Comparison of ENCODE assay signal across 17 mouse cellular contexts in the genomic region with DNA sequence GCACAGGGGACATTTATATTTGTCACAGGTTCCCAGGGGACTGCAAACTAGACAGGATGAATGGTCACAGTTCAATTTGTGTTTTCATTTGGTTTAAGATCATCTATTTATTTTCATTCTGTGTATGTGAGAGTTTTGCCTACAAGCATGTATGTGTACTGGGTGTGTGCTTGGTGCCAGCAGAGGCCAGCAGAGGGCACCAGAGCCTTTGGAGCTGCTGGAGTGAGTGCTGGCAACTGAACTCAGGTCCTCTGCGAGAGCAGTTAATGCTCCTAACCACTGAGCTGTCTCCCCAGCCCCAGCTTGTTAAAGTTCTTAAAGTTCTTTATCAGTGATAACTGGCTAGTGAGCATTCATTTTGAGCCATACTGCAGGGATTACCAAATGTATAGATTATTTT. TPM values are rescaled to one million over a fixed set of nuclear protein-coding genes. Genes with fewer than 3 reads are reported as not detected.
DNase-seq lines count a peak whose midpoint lies in the region; ATAC-seq and TF ChIP-seq lines count a peak whose summit lies in the region.
"Had no signal": no experiment of that assay in that cellular context is flagged by ENCODE, and none has a peak within 500 bp of the region (broad histone marks: within the 10 kb centered on the region; RNA-seq: fewer than 3 reads in every experiment).

No protein-coding gene starts in this region.

- H3K4me2 ChIP-seq in liver, embryonic 14.5 days (ENCODE audit: low read depth), result no peak overlapping the region
- no peak overlapping the region for H3K4me2 ChIP-seq in liver, embryonic 12.5 days
- H3K4me2 ChIP-seq: midbrain, embryonic 11.5 days had no signal

- peaks cover 38% of the 10 kb centered on the region for H3K36me3 ChIP-seq in liver, embryonic 14.5 days (replicated peaks; ENCODE audit: control insufficient read depth, insufficient read depth, low read depth)
- H3K36me3 ChIP-seq in liver, embryonic 12.5 days, result peaks cover 98% of the 10 kb centered on the region
- H3K36me3 ChIP-seq in E14TG2a.4 (ENCODE audit: insufficient read depth, low read length), result peaks cover 96% of the 10 kb centered on the region

- no peak overlapping the region for H3K4me3 ChIP-seq in gastrocnemius, adult 2 months
- no peak overlapping the region for H3K4me3 ChIP-seq in liver, embryonic 14.5 days (ENCODE audit: insufficient read depth in 1 of 2, low read depth in 2 of 2, low read length in 2 of 2)
- no peak overlapping the region for H3K4me3 ChIP-seq in liver, embryonic 12.5 days
- no peak overlapping the region for H3K4me3 ChIP-seq in E14TG2a.4 (replicated peaks; ENCODE audit: low read length)
- no peak overlapping the region for H3K4me3 ChIP-seq in embryonic fibroblast, embryonic 13.5 days (ENCODE audit: insufficient read depth, low read length)

- no peaks in the 10 kb centered on the region for H3K9me3 ChIP-seq in liver, embryonic 14.5 days (ENCODE audit: control insufficient read depth, low read length)
- peaks cover 6% of the 10 kb centered on the region; the same call in 1 of the 2 replicates for H3K9me3 ChIP-seq in liver, embryonic 12.5 days (replicated peaks)
- H3K9me3 ChIP-seq in E14TG2a.4 (ENCODE audit: low read length), result no peaks in the 10 kb centered on the region

- intact Hi-C loops in gastrocnemius, adult 2 months (cut with DNase I), result no loop called here

- peak; percentile 40 for TF ChIP-seq CTCF in gastrocnemius, adult 2 months (IDR thresholded peaks at IDR 0.05)
- TF ChIP-seq CTCF in liver, embryonic 14.5 days (IDR thresholded peaks at IDR 0.05; ENCODE audit: low read depth), result peak; percentile 63
- TF ChIP-seq CTCF in E14TG2a.4 (conservative IDR thresholded peaks at IDR 0.05; ENCODE audit: low read length), result peak; percentile 51
- peak; percentile 33; the same call in 1 of the 2 replicates for TF ChIP-seq CTCF in embryonic fibroblast, embryonic 13.5 days (IDR thresholded peaks at IDR 0.05; ENCODE audit: borderline replicate concordance, insufficient read depth, low read length)

- ATAC-seq in liver, embryonic 14.5 days (ENCODE audit: insufficient read depth), result no peak
- ATAC-seq in liver, embryonic 12.5 days, result no peak
- ATAC-seq: inflammation-experienced regulatory T-cells, adult 6 months had no signal

- no peak for TF ChIP-seq EP300 in liver, embryonic 14.5 days (IDR thresholded peaks at IDR 0.05; ENCODE audit: low read depth)

- no peak for TF ChIP-seq POLR2A in embryonic fibroblast, embryonic 13.5 days (IDR thresholded peaks at IDR 0.05; ENCODE audit: low read depth, low read length)

- no peak for DNase-seq in gastrocnemius, adult 2 months
- DNase-seq in gastrocnemius, postnatal 10 days, result no peak
- no peak for DNase-seq in liver, embryonic 14.5 days (ENCODE audit: low read depth in 3 of 3, low spot score in 3 of 3)
- DNase-seq in cerebellum, adult 8-10 months, result no peak
- DNase-seq in embryo, embryonic 11 days, result no peak
- DNase-seq: adrenal gland, postnatal 25 days; B cell, adult 2 months; cerebellum, adult 18-20 months; heart, adult 18-20 months; heart, postnatal 36 days; kidney, postnatal 4 days; thymus, adult 18-20 months had no signal

- H3K4me1 ChIP-seq in liver, embryonic 14.5 days (replicated peaks; ENCODE audit: control insufficient read depth in 2 of 2, insufficient read depth in 2 of 2, low read length in 1 of 2), result no peaks in the 10 kb centered on the region
- peaks cover under 1% of the 10 kb centered on the region; the same call in 1 of the 2 replicates for H3K4me1 ChIP-seq in liver, embryonic 12.5 days
- peaks cover 27% of the 10 kb centered on the region for H3K4me1 ChIP-seq in E14TG2a.4 (replicated peaks; ENCODE audit: low read depth, low read length)
- H3K4me1 ChIP-seq in embryonic fibroblast, embryonic 13.5 days (ENCODE audit: control insufficient read depth, insufficient read depth, low read length), result no peaks in the 10 kb centered on the region

- no peak overlapping the region for H3K9ac ChIP-seq in liver, embryonic 14.5 days (replicated peaks)
- no peak overlapping the region for H3K9ac ChIP-seq in liver, embryonic 12.5 days

- no peak overlapping the region for H3K27ac ChIP-seq in gastrocnemius, adult 2 months
- no peak overlapping the region for H3K27ac ChIP-seq in liver, embryonic 14.5 days
- no peak overlapping the region for H3K27ac ChIP-seq in liver, embryonic 12.5 days
- H3K27ac ChIP-seq in embryonic fibroblast, embryonic 13.5 days (ENCODE audit: insufficient read depth, low read length), result no peak overlapping the region

- H3K27me3 ChIP-seq in liver, embryonic 14.5 days (ENCODE audit: control insufficient read depth, insufficient read depth, low read length), result no peaks in the 10 kb centered on the region
- H3K27me3 ChIP-seq in liver, embryonic 12.5 days (replicated peaks), result no peaks in the 10 kb centered on the region
- H3K27me3 ChIP-seq in E14TG2a.4 (ENCODE audit: insufficient read depth, low read length), result no peaks in the 10 kb centered on the region

- WGBS in liver, embryonic 14.5 days (ENCODE audit: insufficient replicate concordance), result 86% methylated on average over 1 of the region's 1 CpGs
- 90% methylated on average over 1 of the region's 1 CpGs for WGBS in liver, embryonic 12.5 days (ENCODE audit: insufficient replicate concordance)

RNA-seq across cellular contexts. Expression of a gene that starts 20.9 kb away (rescaled TPM):
- total RNA-seq in gastrocnemius, adult 2 months (2021), result 10 to 100 TPM; 61.5 to 75.9 TPM
- 10 to 100 TPM; 81.0 to 96.2 TPM for total RNA-seq in gastrocnemius, postnatal 10 days (2021)
- 11.3 and 16.3 TPM in 2 replicates for polyA plus RNA-seq in liver, embryonic 14.5 days (2012; rRNA removed)
- polyA plus RNA-seq in liver, embryonic 14.5 days (2014; fragmentation: Nextera tagmentation; extraction: Ambion mirVana), result 14.3 and 17.2 TPM in 2 replicates
- 35.6 TPM in 2 replicates for polyA plus RNA-seq in liver, embryonic 12.5 days (2016; fragmentation: Nextera tagmentation; extraction: Ambion mirVana)
- polyA plus RNA-seq in embryonic fibroblast, embryonic 13.5 days (2011; ENCODE audit: insufficient read length, low read depth, missing spikeins), result 103 and 124 TPM in 2 replicates

RNA-seq across cellular contexts. Expression of a gene that starts 34.1 kb away (rescaled TPM):
- under 1 TPM in 1 of 2 experiments, not detected in 1; 0.47 TPM for total RNA-seq in gastrocnemius, adult 2 months (2021)
- total RNA-seq in gastrocnemius, postnatal 10 days (2021), result 1 to 10 TPM; 1.6 to 2.0 TPM
- 11.7 and 15.5 TPM in 2 replicates for polyA plus RNA-seq in liver, embryonic 14.5 days (2012; rRNA removed)
- 6.6 and 7.5 TPM in 2 replicates for polyA plus RNA-seq in liver, embryonic 14.5 days (2014; fragmentation: Nextera tagmentation; extraction: Ambion mirVana)
- 7.7 and 8.2 TPM in 2 replicates for polyA plus RNA-seq in liver, embryonic 12.5 days (2016; fragmentation: Nextera tagmentation; extraction: Ambion mirVana)
- polyA plus RNA-seq in embryonic fibroblast, embryonic 13.5 days (2011; ENCODE audit: insufficient read length, low read depth, missing spikeins), result 2.7 and 2.9 TPM in 2 replicates

RNA-seq across cellular contexts. Expression of a gene that starts 34.4 kb away (rescaled TPM):
- total RNA-seq in gastrocnemius, adult 2 months (2021), result 10 to 100 TPM; 15.6 to 18.0 TPM
- 10 to 100 TPM; 19.6 to 21.9 TPM for total RNA-seq in gastrocnemius, postnatal 10 days (2021)
- polyA plus RNA-seq in liver, embryonic 14.5 days (2012; rRNA removed), result 35.3 and 38.4 TPM in 2 replicates
- polyA plus RNA-seq in liver, embryonic 14.5 days (2014; fragmentation: Nextera tagmentation; extraction: Ambion mirVana), result 52.0 and 54.5 TPM in 2 replicates
- 60.6 and 61.9 TPM in 2 replicates for polyA plus RNA-seq in liver, embryonic 12.5 days (2016; fragmentation: Nextera tagmentation; extraction: Ambion mirVana)
- polyA plus RNA-seq in embryonic fibroblast, embryonic 13.5 days (2011; ENCODE audit: insufficient read length, low read depth, missing spikeins), result 32.0 and 32.9 TPM in 2 replicates
